Comparison of ENCODE assay signal across 20 mouse cellular contexts in genomic region chr1:106243371-106243770, GRCm38 (mm10).
DNase-seq lines count a peak whose midpoint lies in the region; ATAC-seq lines count a peak whose summit lies in the region.
"Had no signal": no experiment of that assay in that cellular context is flagged by ENCODE, and none has a peak within 500 bp of the region (broad histone marks: within the 10 kb centered on the region; RNA-seq: fewer than 3 reads in every experiment).

No protein-coding gene starts in this region.

- DNase-seq in hindbrain, embryonic 11.5 days (ENCODE audit: low spot score), result no peak
- DNase-seq in kidney, postnatal 25 days, result peak; percentile 49 to 53
- no peak for DNase-seq in kidney, adult 18-20 months
- DNase-seq in NIH3T3 (ENCODE audit: low read depth) (peak; percentile 71), adipocyte (ENCODE audit: low spot score) (peak; percentile 25)
- no peak for DNase-seq in cerebellum, adult 9-10 months
- DNase-seq: adrenal gland, postnatal 36 days; cerebellum, adult 8-10 months; gastrocnemius, postnatal 10 days; heart, adult 2 months; heart, postnatal 36 days; lung, postnatal 10 days; thymus, postnatal 36 days had no signal

- WGBS in hindbrain, embryonic 15.5 days, result 67% methylated on average over 1 of the region's 1 CpGs
- WGBS in hindbrain, embryonic 11.5 days, result 88% methylated on average over 1 of the region's 1 CpGs

- H3K36me3 ChIP-seq in hindbrain, embryonic 15.5 days, result peaks cover 3% of the 10 kb centered on the region; the same call in 1 of the 2 replicates
- H3K36me3 ChIP-seq in hindbrain, embryonic 11.5 days (ENCODE audit: control insufficient read depth, insufficient read depth, low read length), result no peaks in the 10 kb centered on the region
- H3K36me3 ChIP-seq: intestine, embryonic 15.5 days; limb, embryonic 15.5 days; neural tube, embryonic 15.5 days had no signal

- H3K9me3 ChIP-seq in hindbrain, embryonic 15.5 days, result no peaks in the 10 kb centered on the region
- no peaks in the 10 kb centered on the region for H3K9me3 ChIP-seq in hindbrain, embryonic 11.5 days (ENCODE audit: control insufficient read depth, low read length)
- H3K9me3 ChIP-seq: intestine, embryonic 15.5 days; limb, embryonic 15.5 days had no signal

- peaks cover 20% of the 10 kb centered on the region for H3K4me1 ChIP-seq in hindbrain, embryonic 15.5 days (replicated peaks)
- no peaks in the 10 kb centered on the region for H3K4me1 ChIP-seq in hindbrain, embryonic 11.5 days (replicated peaks; ENCODE audit: control insufficient read depth, insufficient read depth, low read length)

- H3K9ac ChIP-seq in hindbrain, embryonic 15.5 days, result no peak overlapping the region
- no peak overlapping the region for H3K9ac ChIP-seq in hindbrain, embryonic 11.5 days (ENCODE audit: low read depth, low read length)
- H3K9ac ChIP-seq: intestine, embryonic 15.5 days; limb, embryonic 15.5 days; neural tube, embryonic 15.5 days had no signal

- no peak; the same call in 1 of the 2 replicates for ATAC-seq in hindbrain, embryonic 15.5 days (ENCODE audit: low FRiP score, low read depth)
- ATAC-seq in hindbrain, embryonic 11.5 days (ENCODE audit: low FRiP score), result no peak
- ATAC-seq: intestine, embryonic 15.5 days; midbrain, embryonic 16.5 days; Patski had no signal

- H3K4me2 ChIP-seq in hindbrain, embryonic 15.5 days, result no peak overlapping the region
- H3K4me2 ChIP-seq in hindbrain, embryonic 11.5 days (replicated peaks; ENCODE audit: low read depth, low read length), result no peak overlapping the region
- H3K4me2 ChIP-seq: intestine, embryonic 15.5 days; limb, embryonic 15.5 days; neural tube, embryonic 15.5 days had no signal

- 0 out of 2 replicates have a peak overlapping the region, but pooled peaks have one; percentile 15 for H3K27ac ChIP-seq in hindbrain, embryonic 15.5 days (replicated peaks)
- no peak overlapping the region for H3K27ac ChIP-seq in hindbrain, embryonic 11.5 days (ENCODE audit: low read depth, low read length)
- H3K27ac ChIP-seq: heart, adult 2 months; intestine, embryonic 15.5 days; limb, embryonic 15.5 days had no signal

- H3K27me3 ChIP-seq in hindbrain, embryonic 15.5 days, result no peaks in the 10 kb centered on the region
- no peaks in the 10 kb centered on the region for H3K27me3 ChIP-seq in hindbrain, embryonic 11.5 days (ENCODE audit: control insufficient read depth, insufficient read depth, low read length)
- H3K27me3 ChIP-seq: intestine, embryonic 15.5 days; limb, embryonic 15.5 days; neural tube, embryonic 15.5 days; Patski had no signal

- no peak overlapping the region for H3K4me3 ChIP-seq in hindbrain, embryonic 15.5 days
- H3K4me3 ChIP-seq in hindbrain, embryonic 11.5 days (ENCODE audit: low read depth, low read length), result no peak overlapping the region
- H3K4me3 ChIP-seq: erythroblast, embryonic 14.5 days; heart, adult 2 months; intestine, embryonic 15.5 days; limb, embryonic 15.5 days; neural tube, embryonic 15.5 days had no signal

Comparison
In these comparisons a context has a peak if more than half of its experiments do, and no peak if none do; other contexts are left out.
1. DNase-seq: peak in kidney, postnatal 25 days (2 of 2), NIH3T3 (single experiment) and adipocyte (single experiment); none in hindbrain, embryonic 11.5 days (single experiment), kidney, adult 18-20 months (single experiment) and cerebellum, adult 9-10 months (single experiment).